Mouse (Mus musculus) lung, embryonic 15.5 days (tissue): ENCODE measurements around the gene Carhsp1. TPM values are rescaled to one million over a fixed set of nuclear protein-coding genes. Genes with fewer than 3 reads are reported as not detected.

Experiments
- ATAC-seq: fragments of 200-750 bp; cut with Nextera tagmentation; 2 replicates; pipeline ENCODE4 v1.8.0; 2017; ENCODE audit warnings: moderate number of reproducible peaks, borderline replicate concordance; ENCODE audit not compliant: low FRiP score, low TSS enrichment; ENCODE audit errors: extremely low read depth
- H3K27ac ChIP-seq: fragments of 300-500 bp; sonication (generic); 2 replicates; pipeline ENCODE4 v1.5.1; 2015; ENCODE audit warnings: moderate library complexity, mild to moderate bottlenecking, inconsistent platforms
- H3K27me3 ChIP-seq: fragments of 300-500 bp; sonication (generic); 2 replicates; pipeline ENCODE4 v1.6.1; 2015; ENCODE audit warnings: inconsistent platforms
- H3K36me3 ChIP-seq: fragments of 300-500 bp; sonication (generic); 2 replicates; pipeline ENCODE4 v1.6.1; 2015; ENCODE audit warnings: inconsistent platforms
- H3K4me1 ChIP-seq: fragments of 300-500 bp; sonication (generic); 2 replicates; pipeline ENCODE4 v1.6.1; 2015; ENCODE audit warnings: inconsistent platforms
- H3K4me2 ChIP-seq: fragments of 300-500 bp; sonication (generic); 2 replicates; pipeline ENCODE4 v1.6.1; 2015; ENCODE audit warnings: inconsistent platforms, mild to moderate bottlenecking, moderate library complexity
- H3K4me3 ChIP-seq: fragments of 300-500 bp; sonication (generic); 2 replicates; pipeline ENCODE4 v1.5.1; 2015; ENCODE audit warnings: mild to moderate bottlenecking, inconsistent platforms
- H3K9ac ChIP-seq: fragments of 300-500 bp; sonication (generic); 2 replicates; pipeline ENCODE4 v1.6.1; 2015; ENCODE audit warnings: inconsistent platforms
- H3K9me3 ChIP-seq: fragments of 300-500 bp; sonication (generic); 2 replicates; pipeline ENCODE4 v1.6.1; 2016; ENCODE audit warnings: inconsistent platforms
- WGBS: fragments of 180-500 bp; shearing (Covaris S2); methylation state at CpG from one replicate; pipeline ENCODE4 v1.1.7; 2015; 5-methylcytosine and 5-hydroxymethylcytosine counted together
- polyA plus RNA-seq: library from polyadenylated mRNA; unstranded; fragments of >200 nt; fragmentation: Nextera tagmentation; extraction: Ambion mirVana; gene quantifications from 2 replicates; pipeline ENCODE4 v1.2.1, GENCODE M21; 2015

The Carhsp1 gene
- polyA plus RNA-seq, result 93.7 and 96.8 TPM in 2 replicates

- Histone ChIP-seq H3K36me3 (no peaks in the 10 kb centered on the region), H3K27me3 (no peaks in the 10 kb centered on the region; the same call in 1 of the 2 replicates), H3K4me3 (peak within 1 kb of the TSS; percentile 77), H3K9me3 (no peaks in the 10 kb centered on the region), H3K4me1 (peaks cover 41% of the 10 kb centered on the region), H3K27ac (peak within 1 kb of the TSS; percentile 88), H3K9ac (peak within 1 kb of the TSS; percentile 55), H3K4me2 (peak within 1 kb of the TSS; percentile 85)
- ATAC-seq, result peak; percentile 94
- WGBS, result under 1% methylated on average over 66 of the region's 67 CpGs
These were observed at the start of gene Carhsp1 for GRCm38 (mm10) chr16:8671551-8672349. TSS of gene Carhsp1 (minus strand) at chr16:8672155.

- no peak overlapping the region for H3K27ac ChIP-seq
- H3K9me3 ChIP-seq, result no peaks in the 10 kb centered on the region
- peaks cover 18% of the 10 kb centered on the region for H3K4me1 ChIP-seq
- peaks cover 5% of the 10 kb centered on the region; the same call in 1 of the 2 replicates for H3K36me3 ChIP-seq
- no peak for ATAC-seq
- H3K4me3 ChIP-seq, result no peak overlapping the region
- no peaks in the 10 kb centered on the region for H3K27me3 ChIP-seq
- no peak overlapping the region for H3K9ac ChIP-seq
- H3K4me2 ChIP-seq, result no peak overlapping the region
- WGBS, result 82% methylated on average over 4 of the region's 4 CpGs
These were observed 48.5 kb upstream of the Carhsp1 start for GRCm38 (mm10) chr16:8720447-8720846.

- no peak overlapping the region for H3K4me3 ChIP-seq
- 90% methylated on average over 10 of the region's 10 CpGs for WGBS
- peaks cover 18% of the 10 kb centered on the region for H3K4me1 ChIP-seq
- peaks cover 26% of the 10 kb centered on the region; the same call in 1 of the 2 replicates for H3K36me3 ChIP-seq
- no peak overlapping the region for H3K4me2 ChIP-seq
- no peak overlapping the region for H3K9ac ChIP-seq
- ATAC-seq, result no peak
- H3K27ac ChIP-seq, result no peak overlapping the region
- no peaks in the 10 kb centered on the region for H3K27me3 ChIP-seq
- H3K9me3 ChIP-seq, result no peaks in the 10 kb centered on the region
These were observed 45.8 kb upstream of the Carhsp1 start for GRCm38 (mm10) chr16:8717744-8718143.

- Histone ChIP-seq H3K4me2 (no peak overlapping the region), H3K36me3 (peaks cover 33% of the 10 kb centered on the region; the same call in 1 of the 2 replicates), H3K9me3 (no peaks in the 10 kb centered on the region), H3K4me3 (no peak overlapping the region), H3K27ac (no peak overlapping the region), H3K27me3 (no peaks in the 10 kb centered on the region), H3K4me1 (peaks cover 18% of the 10 kb centered on the region), H3K9ac (no peak overlapping the region)
- no peak for ATAC-seq
- 30% methylated on average over 6 of the region's 6 CpGs for WGBS
These were observed 44.3 kb upstream of the Carhsp1 start for GRCm38 (mm10) chr16:8716300-8716699.

GRCm38 (mm10) chr16:8715513-8716080, 43.6 kb upstream of the Carhsp1 start:
- H3K9me3 ChIP-seq, result no peaks in the 10 kb centered on the region
- 55% methylated on average over 10 of the region's 10 CpGs for WGBS
- H3K4me3 ChIP-seq, result no peak overlapping the region
- H3K27me3 ChIP-seq, result no peaks in the 10 kb centered on the region
- ATAC-seq, result peak; percentile 38; the same call in 1 of the 2 replicates
- H3K9ac ChIP-seq, result no peak overlapping the region
- peaks cover 40% of the 10 kb centered on the region for H3K36me3 ChIP-seq
- peaks cover 18% of the 10 kb centered on the region for H3K4me1 ChIP-seq
- H3K27ac ChIP-seq, result no peak overlapping the region
- H3K4me2 ChIP-seq, result no peak overlapping the region

- Histone ChIP-seq H3K27me3 (no peaks in the 10 kb centered on the region), H3K9me3 (no peaks in the 10 kb centered on the region), H3K9ac (no peak overlapping the region), H3K4me3 (no peak overlapping the region), H3K4me1 (peaks cover 13% of the 10 kb centered on the region), H3K27ac (no peak overlapping the region), H3K36me3 (peaks cover 47% of the 10 kb centered on the region), H3K4me2 (no peak overlapping the region)
- WGBS, result 87% methylated on average over 5 of the region's 5 CpGs
- peak; percentile 29; the same call in 1 of the 2 replicates for ATAC-seq
These were observed 42.9 kb upstream of the Carhsp1 start for GRCm38 (mm10) chr16:8714851-8715250.

GRCm38 (mm10) chr16:8711998-8712397, 40.0 kb upstream of the Carhsp1 start:
- H3K4me2 ChIP-seq, result no peak overlapping the region
- no peaks in the 10 kb centered on the region for H3K9me3 ChIP-seq
- H3K9ac ChIP-seq, result no peak overlapping the region
- H3K36me3 ChIP-seq, result peaks cover 75% of the 10 kb centered on the region
- no peak for ATAC-seq
- no peak overlapping the region for H3K4me3 ChIP-seq
- no peaks in the 10 kb centered on the region for H3K27me3 ChIP-seq
- 73% methylated on average over 9 of the region's 9 CpGs for WGBS
- H3K4me1 ChIP-seq, result 0 out of 2 replicates have a peak, but pooled peaks cover 4% of the 10 kb centered on the region
- H3K27ac ChIP-seq, result no peak overlapping the region

GRCm38 (mm10) chr16:8700586-8700985, 28.6 kb upstream of the Carhsp1 start:
- no peaks in the 10 kb centered on the region for H3K9me3 ChIP-seq
- 57% methylated on average over 3 of the region's 3 CpGs for whole genome bisulfite sequencing
- no peak overlapping the region for H3K4me3 ChIP-seq
- H3K9ac ChIP-seq, result no peak overlapping the region
- no peak overlapping the region for H3K4me2 ChIP-seq
- no peak overlapping the region for H3K27ac ChIP-seq
- ATAC-seq, result no peak
- no peaks in the 10 kb centered on the region for H3K4me1 ChIP-seq
- no peaks in the 10 kb centered on the region for H3K27me3 ChIP-seq
- H3K36me3 ChIP-seq, result peaks cover 92% of the 10 kb centered on the region

- ATAC-seq, result no peak
- Histone ChIP-seq H3K9me3 (no peaks in the 10 kb centered on the region), H3K36me3 (peaks cover 93% of the 10 kb centered on the region), H3K4me3 (no peak overlapping the region), H3K4me2 (no peak overlapping the region), H3K9ac (no peak overlapping the region), H3K27me3 (no peaks in the 10 kb centered on the region), H3K4me1 (no peaks in the 10 kb centered on the region), H3K27ac (no peak overlapping the region)
- WGBS, result 87% methylated on average over 8 of the region's 8 CpGs
These were observed 27.6 kb upstream of the Carhsp1 start for GRCm38 (mm10) chr16:8699556-8699955.

GRCm38 (mm10) chr16:8691206-8691605, 19.3 kb upstream of the Carhsp1 start:
- Histone ChIP-seq H3K4me2 (no peak overlapping the region), H3K9me3 (no peaks in the 10 kb centered on the region), H3K27me3 (no peaks in the 10 kb centered on the region), H3K4me3 (no peak overlapping the region), H3K36me3 (peaks cover 82% of the 10 kb centered on the region), H3K4me1 (no peaks in the 10 kb centered on the region), H3K9ac (no peak overlapping the region), H3K27ac (no peak overlapping the region)
- ATAC-seq, result no peak
- WGBS, result 86% methylated on average over 7 of the region's 7 CpGs

GRCm38 (mm10) chr16:8689979-8690656, 18.2 kb upstream of the Carhsp1 start:
- ATAC-seq, result no peak
- H3K4me2 ChIP-seq, result no peak overlapping the region
- peaks cover 75% of the 10 kb centered on the region for H3K36me3 ChIP-seq
- no peaks in the 10 kb centered on the region for H3K27me3 ChIP-seq
- WGBS, result 87% methylated on average over 11 of the region's 11 CpGs
- no peak overlapping the region for H3K9ac ChIP-seq
- H3K9me3 ChIP-seq, result no peaks in the 10 kb centered on the region
- H3K4me3 ChIP-seq, result no peak overlapping the region
- no peaks in the 10 kb centered on the region for H3K4me1 ChIP-seq
- no peak overlapping the region for H3K27ac ChIP-seq
